Mouse (Mus musculus) heart, adult 2 months (tissue): ENCODE measurements around the gene Tmx2.

Experiments used
- CTCF ChIP-seq: fragments of 200-600 bp; IDR thresholded peaks from 2 replicates; pipeline ENCODE4 v1.8.1; 2022; ENCODE audit warnings: antibody characterized with exemption, mild to moderate bottlenecking, moderate library complexity
- POLR2A ChIP-seq: fragments of 200-500 bp; IDR thresholded peaks from 2 replicates; pipeline ENCODE4 v1.6.1; 2011; ENCODE audit warnings: mild to moderate bottlenecking, low read depth, low read length, control low read depth; ENCODE audit not compliant: insufficient read depth

- TF ChIP-seq CTCF (no peak), POLR2A (no peak)
Measured at GRCm38 (mm10) chr2:84623428-84624119, 55.4 kb downstream of the Tmx2 start.
